In genomic region chr16:28043046-28043445, GRCm38 (mm10) we compare ENCODE assay signal across 23 mouse cellular contexts.
DNase-seq lines count a peak whose midpoint lies in the region; ATAC-seq and TF ChIP-seq lines count a peak whose summit lies in the region.
"Had no signal": no experiment of that assay in that cellular context is flagged by ENCODE, and none has a peak within 500 bp of the region (broad histone marks: within the 10 kb centered on the region; RNA-seq: fewer than 3 reads in every experiment).

No protein-coding gene starts in this region.

- H3K27me3 ChIP-seq in midbrain, embryonic 10.5 days (ENCODE audit: low read depth, poor library complexity, severe bottlenecking), result no peaks in the 10 kb centered on the region
- no peaks in the 10 kb centered on the region for H3K27me3 ChIP-seq in midbrain, embryonic 15.5 days (replicated peaks)
- H3K27me3 ChIP-seq in midbrain, embryonic 14.5 days (ENCODE audit: control insufficient read depth, insufficient read depth, low read length), result no peaks in the 10 kb centered on the region
- no peaks in the 10 kb centered on the region for H3K27me3 ChIP-seq in midbrain, postnatal 0 days (ENCODE audit: insufficient read depth, low read length)
- H3K27me3 ChIP-seq: embryonic facial prominence, embryonic 13.5 days; embryonic facial prominence, embryonic 15.5 days; forebrain, embryonic 12.5 days had no signal

- no peak for TF ChIP-seq CTCF in midbrain, postnatal 0 days (IDR thresholded peaks at IDR 0.05)

- WGBS in midbrain, embryonic 10.5 days, result 23% methylated on average over 2 of the region's 2 CpGs
- WGBS in midbrain, embryonic 15.5 days, result 16% methylated on average over 2 of the region's 2 CpGs
- 12% methylated on average over 2 of the region's 2 CpGs for WGBS in midbrain, embryonic 14.5 days
- WGBS in midbrain, postnatal 0 days, result 2% methylated on average over 2 of the region's 2 CpGs

- no peak overlapping the region for H3K4me2 ChIP-seq in midbrain, embryonic 15.5 days
- H3K4me2 ChIP-seq in midbrain, embryonic 14.5 days (ENCODE audit: low read length), result no peak overlapping the region
- H3K4me2 ChIP-seq in midbrain, postnatal 0 days (ENCODE audit: low read depth, low read length, poor library complexity, severe bottlenecking), result no peak overlapping the region
- H3K4me2 ChIP-seq: embryonic facial prominence, embryonic 13.5 days; embryonic facial prominence, embryonic 15.5 days; forebrain, embryonic 12.5 days had no signal

- peak; percentile 26 for DNase-seq in midbrain, embryonic 10.5 days (ENCODE audit: low spot score)
- peak; percentile 8 for DNase-seq in midbrain, embryonic 14.5 days
- no peak for DNase-seq in midbrain, postnatal 0 days (ENCODE audit: low spot score)
- DNase-seq in retina, embryonic 14.5 days (ENCODE audit: low spot score), result peak; percentile 4
- DNase-seq in retina, postnatal 7 days (ENCODE audit: low read depth, low spot score), result peak; percentile 46
- no peak for DNase-seq in layer of hippocampus, postnatal 14 days (ENCODE audit: low spot score in 2 of 2)
- DNase-seq in cerebellum, adult 8-10 months, result no peak
- DNase-seq: adrenal gland, adult 2 months; adrenal gland, postnatal 10 days; adrenal gland, postnatal 25 days; cerebellum, adult 11-12 months; cerebellum, adult 2 months; cerebellum, adult 9-11 months; cerebellum, postnatal 14 days; cerebellum, postnatal 36 days had no signal

- H3K27ac ChIP-seq in midbrain, embryonic 10.5 days (replicated peaks), result no peak overlapping the region
- H3K27ac ChIP-seq in midbrain, embryonic 15.5 days, result no peak overlapping the region
- no peak overlapping the region for H3K27ac ChIP-seq in midbrain, embryonic 14.5 days (replicated peaks; ENCODE audit: low read depth, low read length)
- no peak overlapping the region for H3K27ac ChIP-seq in midbrain, postnatal 0 days (ENCODE audit: low read depth, low read length)
- H3K27ac ChIP-seq: embryonic facial prominence, embryonic 13.5 days; embryonic facial prominence, embryonic 15.5 days; forebrain, embryonic 10.5 days; forebrain, embryonic 12.5 days had no signal

- H3K9ac ChIP-seq in midbrain, embryonic 15.5 days, result no peak overlapping the region
- H3K9ac ChIP-seq in midbrain, embryonic 14.5 days (replicated peaks; ENCODE audit: low read length), result no peak overlapping the region
- no peak overlapping the region for H3K9ac ChIP-seq in midbrain, postnatal 0 days (replicated peaks; ENCODE audit: low read length, poor library complexity, severe bottlenecking)
- H3K9ac ChIP-seq: embryonic facial prominence, embryonic 13.5 days; embryonic facial prominence, embryonic 15.5 days; forebrain, embryonic 12.5 days had no signal

- H3K9me3 ChIP-seq in midbrain, embryonic 10.5 days (replicated peaks), result no peaks in the 10 kb centered on the region
- H3K9me3 ChIP-seq in midbrain, embryonic 15.5 days, result no peaks in the 10 kb centered on the region
- no peaks in the 10 kb centered on the region for H3K9me3 ChIP-seq in midbrain, embryonic 14.5 days (ENCODE audit: control insufficient read depth, low read length)
- H3K9me3 ChIP-seq in midbrain, postnatal 0 days (ENCODE audit: low read length), result no peaks in the 10 kb centered on the region
- H3K9me3 ChIP-seq: embryonic facial prominence, embryonic 13.5 days; embryonic facial prominence, embryonic 15.5 days; forebrain, embryonic 10.5 days; forebrain, embryonic 12.5 days had no signal

- peaks cover 17% of the 10 kb centered on the region for H3K4me1 ChIP-seq in midbrain, embryonic 10.5 days
- no peaks in the 10 kb centered on the region for H3K4me1 ChIP-seq in midbrain, embryonic 15.5 days
- H3K4me1 ChIP-seq in midbrain, embryonic 14.5 days (ENCODE audit: control insufficient read depth, insufficient read depth, low read length), result peaks cover 4% of the 10 kb centered on the region; the same call in 1 of the 2 replicates
- no peaks in the 10 kb centered on the region for H3K4me1 ChIP-seq in midbrain, postnatal 0 days (ENCODE audit: insufficient read depth, low read length)
- H3K4me1 ChIP-seq: embryonic facial prominence, embryonic 13.5 days; embryonic facial prominence, embryonic 15.5 days; forebrain, embryonic 12.5 days had no signal

- no peak for ATAC-seq in midbrain, embryonic 15.5 days (replicated peaks)
- no peak for ATAC-seq in midbrain, embryonic 14.5 days (ENCODE audit: low FRiP score, low TSS enrichment)
- no peak for ATAC-seq in midbrain, postnatal 0 days (ENCODE audit: low FRiP score)
- ATAC-seq: forebrain, embryonic 14.5 days; forebrain, embryonic 16.5 days had no signal

- H3K4me3 ChIP-seq in midbrain, embryonic 10.5 days, result no peak overlapping the region
- H3K4me3 ChIP-seq in midbrain, embryonic 15.5 days, result no peak overlapping the region
- H3K4me3 ChIP-seq in midbrain, embryonic 14.5 days (replicated peaks; ENCODE audit: low read depth, low read length), result no peak overlapping the region
- H3K4me3 ChIP-seq in midbrain, postnatal 0 days (ENCODE audit: low read depth, low read length), result no peak overlapping the region
- H3K4me3 ChIP-seq: embryonic facial prominence, embryonic 13.5 days; embryonic facial prominence, embryonic 15.5 days; erythroblast, embryonic 14.5 days; forebrain, embryonic 10.5 days; forebrain, embryonic 12.5 days had no signal

- H3K36me3 ChIP-seq in midbrain, embryonic 10.5 days, result no peaks in the 10 kb centered on the region
- H3K36me3 ChIP-seq in midbrain, embryonic 15.5 days (replicated peaks), result no peaks in the 10 kb centered on the region
- no peaks in the 10 kb centered on the region for H3K36me3 ChIP-seq in midbrain, embryonic 14.5 days (ENCODE audit: control insufficient read depth, insufficient read depth, low read length)
- H3K36me3 ChIP-seq in midbrain, postnatal 0 days (ENCODE audit: insufficient read depth, low read length), result no peaks in the 10 kb centered on the region
- H3K36me3 ChIP-seq: embryonic facial prominence, embryonic 13.5 days; embryonic facial prominence, embryonic 15.5 days; forebrain, embryonic 10.5 days; forebrain, embryonic 12.5 days had no signal

Comparison
In these comparisons a context has a peak if more than half of its experiments do, and no peak if none do; other contexts are left out.
1. DNase-seq: peak in midbrain, embryonic 10.5 days (single experiment), midbrain, embryonic 14.5 days (single experiment), retina, embryonic 14.5 days (single experiment) and retina, postnatal 7 days (single experiment); none in midbrain, postnatal 0 days (single experiment), layer of hippocampus, postnatal 14 days (0 of 2) and cerebellum, adult 8-10 months (single experiment).